Mouse (Mus musculus) MEL (cell line): ENCODE measurements at regions not wholly inside any gene's neighbourhood (a gene's known extent, or its start where the extent isn't known, plus 50 kb on each side); places are given as distances from the start of the nearest gene placed in this dataset.

Source experiments
- CTCF ChIP-seq, 3 experiments: IDR thresholded peaks in 2 of 3; conservative IDR thresholded peaks in 1 of 3; 2 replicates each; pipeline ENCODE4 v1.5.1; 2011 to 2012; ENCODE audit warnings: low read length in 3 of 3, low read depth in 2 of 3, mild to moderate bottlenecking in 2 of 3, improper control_type of control experiment in 1 of 3, inconsistent platforms in 1 of 3, mixed read lengths in 1 of 3, moderate library complexity in 1 of 3; ENCODE audit not compliant: control insufficient read depth in 1 of 3, insufficient read depth in 1 of 3, poor library complexity in 1 of 3, severe bottlenecking in 1 of 3
- HCFC1 ChIP-seq: IDR thresholded peaks from 2 replicates; pipeline ENCODE4 v1.6.1; 2012; ENCODE audit warnings: low read depth, mild to moderate bottlenecking, inconsistent platforms, low read length, improper control_type of control experiment, moderate library complexity
- NELFE ChIP-seq: IDR thresholded peaks from 2 replicates; pipeline ENCODE4 v1.6.1; 2011; ENCODE audit warnings: low read depth, low read length, improper control_type of control experiment
- POLR2AphosphoS5 ChIP-seq: IDR thresholded peaks from 2 replicates; pipeline ENCODE4 v1.6.1; 2012; ENCODE audit warnings: low read depth, borderline replicate concordance, mild to moderate bottlenecking, inconsistent platforms, low read length, moderate library complexity, mixed read lengths
- SMC3 ChIP-seq: IDR thresholded peaks from 2 replicates; pipeline ENCODE4 v1.6.1; 2011; ENCODE audit warnings: low read depth, low read length, improper control_type of control experiment

DNA sequence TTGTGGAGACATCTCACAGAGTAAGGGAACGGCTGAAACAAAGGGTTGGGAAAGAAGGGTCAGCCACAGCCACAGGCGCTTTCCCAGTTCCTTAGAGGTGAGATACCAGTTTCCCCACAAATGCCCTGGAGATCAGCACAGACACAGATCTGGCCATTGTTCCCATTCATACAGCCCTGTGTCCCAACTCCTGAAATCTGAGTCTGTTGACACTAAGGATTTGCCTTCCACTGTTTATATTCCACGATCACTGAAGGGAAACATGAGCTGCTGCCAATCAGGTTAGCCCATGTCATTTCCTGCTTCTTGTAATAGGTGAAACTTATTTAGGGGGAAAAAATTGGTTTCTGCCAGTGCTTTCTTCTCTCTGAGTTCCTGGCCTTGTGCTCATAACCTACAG lies 78.5 kb upstream of the Zcchc2 start:
- TF ChIP-seq NELFE (no peak), HCFC1 (no peak), POLR2AphosphoS5 (no peak), CTCF (IDR thresholded peaks at IDR 0.05 in 2 of 3, conservative IDR thresholded peaks at IDR 0.05 in 1 of 3; ENCODE audit: control insufficient read depth in 1 of 3, insufficient read depth in 1 of 3, low read depth in 2 of 3, low read length in 3 of 3, poor library complexity in 1 of 3, severe bottlenecking in 1 of 3) (no peak), SMC3 (no peak)
